Mouse (Mus musculus) G1E (cell line): ENCODE measurements around the gene Tmem268. TPM values are rescaled to one million over a fixed set of nuclear protein-coding genes. Genes with fewer than 3 reads are reported as not detected.

Experiments used
- ATAC-seq: 2 replicates; pipeline ENCODE4 v1.8.0; 2016; ENCODE audit warnings: mild to moderate bottlenecking; ENCODE audit not compliant: insufficient number of reproducible peaks, poor library complexity, low FRiP score, severe bottlenecking; ENCODE audit errors: extremely low read depth
- DNase-seq: peaks from one replicate; pipeline ENCODE4 v3.0.0; 2012; ENCODE audit warnings: low spot score
- H3K27me3 ChIP-seq: 2 replicates; pipeline ENCODE4 v1.6.1; 2012; ENCODE audit warnings: mild to moderate bottlenecking, low read length, inconsistent platforms; ENCODE audit not compliant: insufficient read depth
- H3K36me3 ChIP-seq: replicated peaks from 2 replicates; pipeline ENCODE3; 2012; ENCODE audit warnings: mild to moderate bottlenecking, inconsistent platforms
- H3K4me1 ChIP-seq: 2 replicates; pipeline ENCODE4 v1.6.1; 2012; ENCODE audit warnings: low read depth, low read length, inconsistent platforms, mixed read lengths; ENCODE audit not compliant: insufficient read depth
- H3K4me3 ChIP-seq: 2 replicates; pipeline ENCODE4 v1.5.1; 2012; ENCODE audit warnings: low read depth, mild to moderate bottlenecking, inconsistent platforms, low read length, moderate library complexity, mixed read lengths
- H3K9me3 ChIP-seq: replicated peaks from 2 replicates; pipeline ENCODE4 v1.6.1; 2012; ENCODE audit warnings: inconsistent platforms
- CTCF ChIP-seq: IDR thresholded peaks from 2 replicates; pipeline ENCODE4 v1.5.1; 2012; ENCODE audit warnings: low read depth, low read length, inconsistent platforms, mixed read lengths
- GATA1 ChIP-seq: IDR thresholded peaks from 2 replicates; pipeline ENCODE4 v1.6.1; 2012; ENCODE audit warnings: borderline replicate concordance, low read length, inconsistent platforms, mixed read lengths
- GATA2 ChIP-seq: IDR thresholded peaks from 2 replicates; pipeline ENCODE4 v1.6.1; 2012; ENCODE audit warnings: low read depth, low read length, inconsistent platforms, borderline replicate concordance
- POLR2AphosphoS5 ChIP-seq: IDR thresholded peaks from 2 replicates; pipeline ENCODE4 v1.6.1; 2012; ENCODE audit warnings: low read depth, low read length, inconsistent platforms; ENCODE audit not compliant: insufficient replicate concordance
- TAL1 ChIP-seq: conservative IDR thresholded peaks from 2 replicates; pipeline ENCODE4 v1.6.1; 2012; ENCODE audit warnings: low read depth, low read length, inconsistent platforms, mixed read lengths
- polyA plus RNA-seq: library from polyadenylated mRNA; stranded (reverse); fragments of >175 nt; gene quantifications from 2 replicates; pipeline ENCODE4 v1.2.3, GENCODE M21; 2012
- total RNA-seq, 2 experiments: library from RNA; stranded (forward) in 1 of 2; stranded (reverse) in 1 of 2; fragments of 200-1000 nt in 1 of 2; fragments of >200 nt in 1 of 2; fragmentation: Nextera tagmentation in 1 of 2; gene quantifications; 2 replicates each; pipeline ENCODE4 v1.2.3; 2014 to 2017

The Tmem268 gene
- total and polyA plus RNA-seq, 3 experiments, result 3.4 to 12.8 (median 3.4) TPM

DNA sequence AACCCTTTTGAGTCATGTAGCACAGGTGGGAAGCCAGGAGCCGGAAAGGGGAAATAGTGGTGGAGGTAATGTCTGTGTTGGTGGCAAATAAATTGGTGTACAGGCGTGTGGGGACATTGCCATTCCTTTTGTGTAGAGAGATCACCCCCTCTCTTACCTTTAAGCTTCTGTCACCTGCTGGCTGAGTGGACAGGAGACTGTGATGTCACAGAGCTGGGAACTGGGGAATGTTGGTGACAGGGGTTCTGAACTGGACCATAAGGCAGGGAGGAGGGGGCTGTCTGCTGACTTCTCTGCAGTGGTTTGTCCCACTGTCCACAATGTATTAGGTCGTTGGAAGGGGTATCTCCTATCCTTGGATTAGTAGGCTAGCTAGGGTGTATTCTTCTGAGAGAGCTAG lies 46.4 kb downstream of the Tmem268 start, which contains the start of gene Gm11213:
Gm11213 (minus strand) TSS at position 317 of the 400 bp plus-strand sequence.
- Histone ChIP-seq H3K36me3 (no peaks in the 10 kb centered on the region), H3K27me3 (no peaks in the 10 kb centered on the region), H3K4me3 (no peak within 1 kb of the TSS), H3K4me1 (no peaks in the 10 kb centered on the region), H3K9me3 (peaks cover 17% of the 10 kb centered on the region)
- ATAC-seq (no peak), DNase-seq (no peak)
- TF ChIP-seq POLR2AphosphoS5 (no peak), GATA1 (no peak), TAL1 (no peak), CTCF (no peak), GATA2 (no peak)

GRCm38 (mm10) chr4:63605545-63605944 lies 47.0 kb downstream of the Tmem268 start:
- DNase-seq, result no peak
- Histone ChIP-seq H3K4me3 (no peak overlapping the region), H3K36me3 (no peaks in the 10 kb centered on the region), H3K4me1 (no peaks in the 10 kb centered on the region), H3K27me3 (no peaks in the 10 kb centered on the region), H3K9me3 (peaks cover 16% of the 10 kb centered on the region)
- ATAC-seq, result no peak
- no peak for TF ChIP-seq CTCF
- TF ChIP-seq TAL1, result no peak
- no peak for TF ChIP-seq GATA2
- TF ChIP-seq POLR2AphosphoS5, result no peak
- TF ChIP-seq GATA1, result no peak

GRCm38 (mm10) chr4:63605968-63606367 lies 47.4 kb downstream of the Tmem268 start:
- no peaks in the 10 kb centered on the region for H3K27me3 ChIP-seq
- TF ChIP-seq GATA1, result no peak
- TF ChIP-seq GATA2, result no peak
- no peak for TF ChIP-seq POLR2AphosphoS5
- TF ChIP-seq TAL1, result no peak
- no peak for TF ChIP-seq CTCF
- no peak for DNase-seq
- no peaks in the 10 kb centered on the region for H3K36me3 ChIP-seq
- no peaks in the 10 kb centered on the region for H3K4me1 ChIP-seq
- no peak for ATAC-seq
- peaks cover 14% of the 10 kb centered on the region for H3K9me3 ChIP-seq
- H3K4me3 ChIP-seq, result no peak overlapping the region

DNA sequence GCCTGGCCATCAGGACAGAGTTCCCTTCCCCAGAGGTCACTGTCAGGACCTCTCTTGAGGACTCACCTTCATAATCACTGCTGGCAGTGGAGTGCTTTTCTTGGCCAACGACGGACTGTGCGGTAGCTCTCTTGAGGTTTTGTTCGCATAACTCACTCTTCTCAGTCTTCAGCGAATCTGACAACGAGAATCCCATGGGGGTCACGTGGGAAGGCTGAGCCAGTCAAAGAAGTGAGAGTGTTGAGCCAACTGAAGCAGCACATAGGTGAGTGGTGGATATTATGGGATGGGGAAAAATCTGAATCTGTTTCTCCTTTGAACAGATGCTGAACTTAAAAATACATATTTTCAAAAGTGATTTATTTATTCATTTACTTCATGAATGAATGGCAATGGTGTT lies 49.8 kb downstream of the Tmem268 start:
- ATAC-seq, result no peak
- H3K4me1 ChIP-seq, result no peaks in the 10 kb centered on the region
- no peak for DNase-seq
- H3K4me3 ChIP-seq, result no peak overlapping the region
- H3K9me3 ChIP-seq, result peaks cover 19% of the 10 kb centered on the region
- no peaks in the 10 kb centered on the region for H3K36me3 ChIP-seq
- no peaks in the 10 kb centered on the region for H3K27me3 ChIP-seq
- TF ChIP-seq GATA2, result no peak
- no peak for TF ChIP-seq TAL1
- no peak for TF ChIP-seq POLR2AphosphoS5
- no peak for TF ChIP-seq CTCF
- no peak for TF ChIP-seq GATA1

GRCm38 (mm10) chr4:63621861-63622260 lies 63.3 kb downstream of the Tmem268 start:
- Histone ChIP-seq H3K9me3 (peaks cover 8% of the 10 kb centered on the region), H3K27me3 (no peaks in the 10 kb centered on the region), H3K4me3 (no peak overlapping the region), H3K36me3 (no peaks in the 10 kb centered on the region), H3K4me1 (no peaks in the 10 kb centered on the region)
- TF ChIP-seq GATA2, result no peak
- TF ChIP-seq POLR2AphosphoS5, result no peak
- TF ChIP-seq GATA1, result no peak
- no peak for TF ChIP-seq TAL1
- TF ChIP-seq CTCF, result no peak
- DNase-seq, result no peak
- ATAC-seq, result no peak

GRCm38 (mm10) chr4:63622378-63622835 lies 63.8 kb downstream of the Tmem268 start, which contains the start of gene Tex48:
Tex48 (minus strand) TSS chr4:63622428.
- Histone ChIP-seq H3K4me3 (no peak within 1 kb of the TSS), H3K9me3 (peaks cover 12% of the 10 kb centered on the region), H3K4me1 (no peaks in the 10 kb centered on the region), H3K36me3 (no peaks in the 10 kb centered on the region), H3K27me3 (no peaks in the 10 kb centered on the region)
- ATAC-seq, result no peak
- no peak for TF ChIP-seq GATA2
- no peak for TF ChIP-seq TAL1
- no peak for DNase-seq

- H3K36me3 ChIP-seq, result no peaks in the 10 kb centered on the region
Observed at GRCm38 (mm10) chr4:63625563-63626080, 67.0 kb downstream of the Tmem268 start.

More at GRCm38 (mm10) chr4:63625563-63626080, 67.0 kb downstream of the Tmem268 start:
- H3K4me3 ChIP-seq, result no peak overlapping the region
- TF ChIP-seq GATA2 (no peak), CTCF (no peak), POLR2AphosphoS5 (no peak), GATA1 (no peak), TAL1 (no peak)
- no peak for DNase-seq
- H3K9me3 ChIP-seq, result peaks cover 21% of the 10 kb centered on the region
- H3K4me1 ChIP-seq, result no peaks in the 10 kb centered on the region
- ATAC-seq, result no peak
- H3K27me3 ChIP-seq, result no peaks in the 10 kb centered on the region
